Mouse (Mus musculus): Measurements from ENCODE around the gene Dact1.

Gene Dact1

DNA sequence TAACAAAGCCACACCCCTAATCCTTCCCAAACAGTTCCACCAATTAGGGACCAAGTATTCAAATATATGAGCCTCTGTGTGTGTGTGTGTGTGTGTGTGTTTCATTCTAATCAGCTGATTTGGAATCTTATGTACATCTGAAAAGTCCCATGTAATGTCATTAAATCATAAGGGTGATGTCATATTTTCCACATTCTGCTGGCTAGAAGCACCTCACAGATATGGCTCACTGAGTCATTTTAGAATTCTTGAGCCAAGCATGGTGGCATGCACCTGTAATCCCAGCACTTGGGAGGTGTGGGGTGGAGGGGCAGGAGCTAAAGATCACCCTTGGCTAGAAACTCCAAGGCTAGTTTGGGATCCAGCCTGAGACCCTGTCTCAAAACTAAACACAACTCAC lies 24.3 kb upstream of the Dact1 start:
- Histone ChIP-seq H3K36me3 (ENCODE audit: insufficient read depth, low read length) (no peaks in the 10 kb centered on the region), H3K27me3 (ENCODE audit: insufficient read depth, low read length) (no peaks in the 10 kb centered on the region), H3K9me3 (ENCODE audit: low read length) (no peaks in the 10 kb centered on the region), H3K4me1 (replicated peaks; ENCODE audit: low read depth, low read length) (peaks cover 16% of the 10 kb centered on the region), H3K4me3 (replicated peaks; ENCODE audit: low read length) (no peak overlapping the region)
- no peak for TF ChIP-seq NANOG (IDR thresholded peaks at IDR 0.05; ENCODE audit: borderline replicate concordance, low read length)
- no peak for TF ChIP-seq CTCF (conservative IDR thresholded peaks at IDR 0.05; ENCODE audit: low read length)
- no peak for TF ChIP-seq POU5F1 (IDR thresholded peaks at IDR 0.05; ENCODE audit: borderline replicate concordance, low read length)

DNA sequence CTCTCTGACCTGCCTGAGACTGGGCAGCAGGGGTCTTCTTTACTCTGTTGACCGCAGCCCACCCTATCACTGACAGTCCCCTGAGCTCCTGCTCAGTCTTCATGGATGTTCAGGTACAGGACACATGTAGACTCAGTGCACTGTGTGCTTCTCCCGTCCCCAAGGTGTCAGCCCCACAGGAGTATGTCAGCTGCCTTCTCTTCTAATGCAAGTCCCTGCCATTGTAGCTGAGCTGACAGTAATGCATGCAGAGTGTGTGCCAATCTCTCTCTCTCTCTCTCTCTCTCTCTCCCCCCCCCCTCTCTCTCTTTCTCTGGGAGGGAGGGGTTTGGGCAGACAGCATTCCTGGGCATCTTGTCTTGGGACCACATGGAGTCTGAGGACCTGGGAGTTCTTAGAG lies 19.2 kb upstream of the Dact1 start:
- TF ChIP-seq CTCF (conservative IDR thresholded peaks at IDR 0.05; ENCODE audit: low read length) (no peak), NANOG (IDR thresholded peaks at IDR 0.05; ENCODE audit: borderline replicate concordance, low read length) (no peak), POU5F1 (IDR thresholded peaks at IDR 0.05; ENCODE audit: borderline replicate concordance, low read length) (no peak)
- H3K4me1 ChIP-seq (replicated peaks; ENCODE audit: low read depth, low read length): peaks cover 48% of the 10 kb centered on the region
- H3K27me3 ChIP-seq (ENCODE audit: insufficient read depth, low read length): no peaks in the 10 kb centered on the region
- H3K36me3 ChIP-seq (ENCODE audit: insufficient read depth, low read length): no peaks in the 10 kb centered on the region
- no peaks in the 10 kb centered on the region for H3K9me3 ChIP-seq (ENCODE audit: low read length)
- H3K4me3 ChIP-seq (replicated peaks; ENCODE audit: low read length): no peak overlapping the region

DNA sequence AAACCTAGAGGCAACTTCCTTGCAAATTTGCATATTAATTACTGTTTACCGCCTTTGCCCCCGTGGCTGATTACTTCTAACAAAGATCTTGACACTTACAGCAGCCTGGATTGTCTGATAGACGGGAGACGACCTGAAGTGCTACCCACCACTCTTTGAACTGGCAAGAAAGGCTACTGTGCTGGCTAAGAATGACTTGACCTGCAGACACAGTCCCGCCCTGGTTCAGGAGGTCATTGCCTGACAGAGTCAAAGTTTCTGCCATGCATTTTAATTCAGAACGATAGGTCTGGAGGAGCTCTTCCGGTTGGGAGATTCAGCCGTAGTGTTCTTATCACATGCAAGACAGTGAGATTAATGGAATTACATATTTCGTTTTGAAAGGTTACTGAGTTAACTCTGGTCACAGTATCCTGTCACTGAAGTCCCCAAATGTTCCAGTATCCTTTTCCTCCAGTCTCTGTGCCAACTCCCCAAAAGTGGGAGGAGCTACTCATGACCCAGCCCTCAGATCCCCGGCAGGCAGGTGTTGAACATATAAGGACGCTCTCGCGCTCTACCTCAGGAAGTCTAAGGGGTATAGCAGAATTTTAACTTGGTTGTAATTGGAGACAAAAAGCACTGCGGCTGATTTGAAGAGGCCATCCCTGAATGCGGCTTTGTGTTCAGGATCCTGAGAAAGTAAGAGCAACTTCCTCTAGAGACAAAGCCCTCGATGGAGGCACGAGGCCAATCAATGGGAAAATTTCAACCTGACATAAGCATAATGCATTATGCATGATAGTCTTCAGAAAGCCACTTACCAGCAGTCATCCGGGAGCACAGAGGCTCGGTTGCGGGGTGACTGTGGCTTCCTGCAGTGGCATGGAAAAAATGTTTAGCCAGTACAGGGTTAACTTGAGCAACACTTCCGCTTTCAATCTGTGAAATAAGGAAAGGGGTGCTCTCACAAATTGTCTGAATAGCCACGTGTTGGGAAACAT lies 15.4 kb upstream of the Dact1 start:
- H3K4me1 ChIP-seq (replicated peaks; ENCODE audit: low read depth, low read length): peaks cover 81% of the 10 kb centered on the region
- no peaks in the 10 kb centered on the region for H3K36me3 ChIP-seq (ENCODE audit: insufficient read depth, low read length)
- TF ChIP-seq CTCF (conservative IDR thresholded peaks at IDR 0.05; ENCODE audit: low read length) (no peak), POU5F1 (IDR thresholded peaks at IDR 0.05; ENCODE audit: borderline replicate concordance, low read length) (no peak), NANOG (IDR thresholded peaks at IDR 0.05; ENCODE audit: borderline replicate concordance, low read length) (no peak)
- H3K4me3 ChIP-seq (replicated peaks; ENCODE audit: low read length): peak overlapping the region; percentile 56
- no peaks in the 10 kb centered on the region for H3K27me3 ChIP-seq (ENCODE audit: insufficient read depth, low read length)
- no peaks in the 10 kb centered on the region for H3K9me3 ChIP-seq (ENCODE audit: low read length)

DNA sequence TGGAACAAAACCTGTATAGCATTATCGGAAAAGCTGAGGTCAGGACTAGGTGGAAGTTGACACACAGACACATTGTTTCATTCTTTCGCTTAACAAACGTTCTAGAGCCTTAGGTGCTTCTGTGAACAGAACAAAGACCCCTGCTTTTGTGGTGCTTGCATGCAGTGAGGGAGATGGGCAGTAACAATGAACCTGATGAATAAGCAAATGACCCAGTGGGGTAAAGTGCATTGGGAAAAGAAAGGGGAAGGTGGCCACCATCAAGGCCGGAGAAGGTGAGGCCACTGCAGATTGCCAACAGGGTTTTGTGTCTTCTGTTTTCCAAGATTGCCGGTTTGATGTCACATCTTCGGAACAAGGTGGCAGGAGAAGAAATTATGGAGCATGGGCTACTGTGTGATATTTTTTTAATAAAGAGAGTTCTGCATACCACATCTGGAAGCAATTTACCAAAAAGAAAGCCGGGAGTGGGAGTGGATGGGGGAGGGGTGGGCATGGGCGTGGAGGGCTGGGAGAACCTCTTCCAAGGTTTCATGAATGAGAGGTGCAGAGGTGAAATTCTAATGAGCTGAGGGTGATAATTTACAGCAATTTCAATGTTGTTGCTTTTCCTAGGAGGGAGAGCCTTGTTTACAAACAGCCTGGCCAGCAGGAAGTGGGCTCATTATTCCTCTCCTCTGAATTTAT lies 12.7 kb upstream of the Dact1 start:
- H3K4me1 ChIP-seq (replicated peaks; ENCODE audit: low read depth, low read length): peaks cover 89% of the 10 kb centered on the region
- TF ChIP-seq POU5F1 (IDR thresholded peaks at IDR 0.05; ENCODE audit: borderline replicate concordance, low read length) (no peak), NANOG (IDR thresholded peaks at IDR 0.05; ENCODE audit: borderline replicate concordance, low read length) (peak; percentile 97)
- no peaks in the 10 kb centered on the region for H3K27me3 ChIP-seq (ENCODE audit: insufficient read depth, low read length)
- H3K9me3 ChIP-seq (ENCODE audit: low read length): no peaks in the 10 kb centered on the region
- no peaks in the 10 kb centered on the region for H3K36me3 ChIP-seq (ENCODE audit: insufficient read depth, low read length)
- peak overlapping the region; percentile 33 for H3K4me3 ChIP-seq (replicated peaks; ENCODE audit: low read length)

DNA sequence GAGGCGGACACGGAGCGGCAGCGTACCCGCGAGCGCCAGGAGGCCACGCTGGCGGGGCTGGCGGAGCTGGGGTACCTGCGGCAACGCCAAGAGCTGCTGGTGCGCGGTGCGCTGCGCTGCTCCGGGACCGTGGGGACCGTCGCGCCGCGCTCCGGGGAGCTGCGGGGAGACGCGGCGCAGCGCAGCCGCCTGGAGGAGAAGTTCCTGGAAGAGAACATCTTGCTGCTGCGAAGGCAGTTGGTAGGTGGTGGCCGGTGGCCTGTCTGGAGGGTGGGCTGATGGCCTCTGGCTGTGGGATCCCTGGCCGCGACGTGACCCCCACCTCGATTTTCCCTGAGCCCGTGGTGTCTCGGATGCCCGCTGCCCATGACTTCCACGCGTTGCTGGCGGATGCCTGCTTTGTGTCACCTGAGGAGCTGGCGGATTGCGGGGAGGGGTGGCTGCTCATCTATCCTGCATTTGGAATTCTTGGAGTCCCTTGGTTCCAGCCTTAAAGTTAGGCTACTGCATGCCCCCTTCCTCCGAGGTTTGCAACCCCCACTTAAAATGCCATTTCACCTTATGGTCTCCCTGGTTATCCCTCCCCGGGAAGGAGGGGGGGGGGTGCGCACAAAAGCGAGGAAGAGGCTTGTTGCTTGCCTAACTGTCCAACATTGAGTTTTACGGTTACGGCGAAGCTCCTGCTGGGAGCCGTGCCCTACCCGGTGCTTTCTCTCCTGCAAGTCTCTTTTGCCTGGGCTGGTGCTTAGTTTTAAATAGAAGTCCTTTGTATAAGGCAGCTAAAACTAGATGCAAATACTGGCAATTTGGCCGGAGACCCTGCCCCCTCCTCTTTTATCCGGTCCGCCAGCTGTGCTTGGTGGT lies 616 bp downstream of the Dact1 start:
- H3K36me3 ChIP-seq (ENCODE audit: insufficient read depth, low read length): peaks cover 26% of the 10 kb centered on the region
- no peaks in the 10 kb centered on the region for H3K9me3 ChIP-seq (ENCODE audit: low read length)
- peaks cover 32% of the 10 kb centered on the region for H3K4me1 ChIP-seq (replicated peaks; ENCODE audit: low read depth, low read length)
- H3K27me3 ChIP-seq (ENCODE audit: insufficient read depth, low read length): peaks cover 36% of the 10 kb centered on the region
- TF ChIP-seq CTCF (conservative IDR thresholded peaks at IDR 0.05; ENCODE audit: low read length) (no peak), POU5F1 (IDR thresholded peaks at IDR 0.05; ENCODE audit: borderline replicate concordance, low read length) (no peak), NANOG (IDR thresholded peaks at IDR 0.05; ENCODE audit: borderline replicate concordance, low read length) (no peak)
- peak overlapping the region; percentile 89 for H3K4me3 ChIP-seq (replicated peaks; ENCODE audit: low read length)

DNA sequence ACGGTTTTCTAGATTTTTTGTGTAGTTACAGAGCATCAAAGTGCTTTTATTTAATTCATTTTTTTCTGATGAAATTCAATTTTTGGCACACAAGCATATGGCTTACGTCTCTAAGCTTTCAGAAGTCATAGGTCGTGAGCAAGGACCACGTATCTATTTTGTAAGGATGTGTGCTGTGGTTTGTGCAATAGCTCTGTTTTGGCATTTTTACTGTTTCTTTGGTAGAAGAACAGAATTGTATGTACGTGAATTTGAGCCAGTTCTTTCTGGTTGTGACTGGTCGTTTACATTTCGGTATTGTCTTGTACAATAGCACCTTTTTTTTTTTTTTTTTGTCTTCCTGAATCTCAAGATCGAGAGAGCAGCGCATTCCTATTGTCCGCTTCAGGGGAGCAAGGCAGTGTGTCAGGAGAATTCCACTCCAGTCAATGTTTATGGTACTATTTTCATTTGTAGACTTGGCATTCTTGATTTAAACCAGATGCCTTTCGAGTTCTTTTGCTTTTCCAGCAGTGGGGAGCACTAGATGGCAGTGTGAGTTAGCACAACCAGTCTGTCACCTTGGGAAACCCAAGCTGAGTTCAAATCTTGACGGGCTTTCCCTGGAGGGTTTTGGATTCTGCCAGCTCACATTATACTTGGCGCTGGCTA lies 1.7 kb downstream of the Dact1 start:
- Histone ChIP-seq H3K4me3 (replicated peaks; ENCODE audit: low read length) (peak overlapping the region; percentile 89), H3K36me3 (ENCODE audit: insufficient read depth, low read length) (peaks cover 33% of the 10 kb centered on the region), H3K9me3 (ENCODE audit: low read length) (no peaks in the 10 kb centered on the region), H3K4me1 (replicated peaks; ENCODE audit: low read depth, low read length) (peaks cover 31% of the 10 kb centered on the region), H3K27me3 (ENCODE audit: insufficient read depth, low read length) (peaks cover 30% of the 10 kb centered on the region)
- TF ChIP-seq CTCF (conservative IDR thresholded peaks at IDR 0.05; ENCODE audit: low read length) (no peak), POU5F1 (IDR thresholded peaks at IDR 0.05; ENCODE audit: borderline replicate concordance, low read length) (no peak), NANOG (IDR thresholded peaks at IDR 0.05; ENCODE audit: borderline replicate concordance, low read length) (no peak)

DNA sequence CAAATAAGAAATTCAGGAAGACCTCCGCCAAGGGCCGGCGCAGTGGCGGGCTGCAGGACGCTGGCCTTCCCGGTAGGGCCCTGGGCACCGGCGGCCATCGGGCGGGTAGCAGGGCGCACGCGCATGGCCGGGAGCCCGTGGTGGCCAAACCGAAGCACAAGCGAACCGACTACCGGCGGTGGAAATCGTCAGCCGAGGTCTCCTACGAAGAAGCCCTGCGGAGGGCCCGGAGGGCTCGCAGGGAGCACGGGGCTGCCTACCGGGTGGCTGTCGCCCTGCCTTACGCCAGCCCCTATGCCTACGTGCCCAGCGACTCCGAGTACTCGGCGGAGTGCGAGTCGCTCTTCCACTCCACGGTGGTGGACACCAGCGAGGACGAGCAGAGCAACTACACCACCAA lies 8.6 kb downstream of the Dact1 start:
- Histone ChIP-seq H3K4me1 (replicated peaks; ENCODE audit: low read depth, low read length) (peaks cover 20% of the 10 kb centered on the region), H3K36me3 (ENCODE audit: insufficient read depth, low read length) (peaks cover 45% of the 10 kb centered on the region), H3K4me3 (replicated peaks; ENCODE audit: low read length) (peak overlapping the region; percentile 76), H3K9me3 (ENCODE audit: low read length) (no peaks in the 10 kb centered on the region), H3K27me3 (ENCODE audit: insufficient read depth, low read length) (peaks cover 28% of the 10 kb centered on the region)
- no peak for TF ChIP-seq POU5F1 (IDR thresholded peaks at IDR 0.05; ENCODE audit: borderline replicate concordance, low read length)
- no peak for TF ChIP-seq NANOG (IDR thresholded peaks at IDR 0.05; ENCODE audit: borderline replicate concordance, low read length)
- no peak for TF ChIP-seq CTCF (conservative IDR thresholded peaks at IDR 0.05; ENCODE audit: low read length)

Data from E14TG2a.4 (cell line).